Mouse (Mus musculus) ovary, postnatal 14 days (tissue): Measurements from ENCODE around the gene Tspan32.

ENCODE experiments used
- DNase-seq: peaks from one replicate; pipeline ENCODE4 v3.0.0; 2022; ENCODE audit warnings: low spot score

The Tspan32 gene

DNA sequence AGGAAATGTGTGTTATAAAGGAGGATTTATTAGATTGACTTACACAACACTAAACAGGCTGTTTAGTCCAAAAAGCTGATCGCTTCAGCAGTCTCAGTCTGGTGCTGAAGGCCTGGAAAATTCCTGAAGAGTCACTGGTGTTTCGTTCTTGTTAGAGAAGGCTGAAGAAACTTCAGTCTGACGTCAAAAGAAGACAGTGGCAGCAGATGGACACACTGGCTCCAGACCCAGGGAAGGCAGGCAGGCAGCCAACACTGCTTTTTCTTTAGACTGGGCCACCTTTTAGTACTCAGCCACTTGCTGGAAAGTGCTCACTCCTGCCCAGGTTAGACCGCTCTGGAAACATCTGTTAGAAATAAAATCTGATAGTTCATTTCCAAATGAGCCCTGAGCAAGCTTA lies 28.7 kb downstream of the Tspan32 start:
- no peak for DNase-seq

DNA sequence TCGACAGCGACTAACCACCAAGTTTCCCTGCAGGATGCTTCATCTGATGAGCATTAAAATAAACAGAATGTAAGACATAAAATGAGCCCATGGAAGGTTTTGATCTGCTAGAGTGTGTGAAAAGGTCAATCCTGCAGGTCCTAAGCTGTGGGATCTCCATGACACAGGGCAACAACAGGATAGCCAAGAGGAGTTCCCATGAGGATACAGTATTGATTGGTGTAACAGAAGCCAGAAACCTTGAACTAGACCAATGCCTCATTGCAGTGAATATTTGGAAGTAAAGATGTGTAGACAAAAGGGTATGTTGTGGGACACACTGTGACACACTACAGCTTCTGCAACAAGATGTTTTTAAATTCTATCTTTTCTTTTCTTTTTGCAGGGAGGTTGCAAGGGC lies 29.3 kb downstream of the Tspan32 start:
- DNase-seq: no peak

DNA sequence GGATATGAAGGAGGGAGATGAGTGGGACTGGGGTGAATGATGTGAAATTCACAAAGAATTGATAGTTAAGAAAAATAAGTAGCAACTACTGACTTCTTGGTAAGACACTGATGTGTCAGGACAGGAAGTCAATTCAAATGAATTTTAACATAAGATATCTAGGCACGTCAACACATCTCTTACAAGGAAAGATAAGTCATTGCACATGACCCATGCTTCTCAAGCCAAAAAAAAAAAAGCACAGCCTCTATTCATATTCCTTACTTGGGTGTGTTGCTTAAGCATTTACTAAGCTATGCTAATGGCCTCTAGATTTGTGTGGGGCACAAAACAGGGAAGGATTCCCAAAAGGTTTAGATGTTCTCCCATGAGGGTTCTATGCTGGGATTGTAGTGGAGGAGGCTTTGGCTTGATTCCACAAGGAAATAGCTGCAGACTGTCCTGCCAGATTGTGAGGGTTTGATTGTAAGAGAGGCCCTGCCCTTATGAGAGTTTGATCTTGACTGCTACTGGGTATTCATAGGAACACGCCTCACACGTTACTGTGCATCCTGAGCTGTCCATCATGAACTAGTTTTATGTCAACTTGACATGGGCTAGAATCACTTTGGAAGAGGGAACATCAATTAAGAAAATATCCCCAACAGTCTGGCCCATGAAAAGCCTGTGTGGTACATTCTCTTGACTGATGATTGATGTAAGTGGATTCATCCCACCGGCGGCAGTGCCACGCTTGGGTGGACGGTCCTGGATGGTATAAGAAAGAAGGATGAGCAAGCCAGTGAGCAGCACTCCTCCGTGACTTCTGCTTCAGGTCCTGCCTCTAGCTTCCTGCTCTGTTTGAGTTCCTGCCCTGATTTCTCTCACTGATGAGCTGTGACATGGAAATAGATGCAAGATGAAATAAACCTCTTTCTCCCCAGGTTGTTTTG lies 29.9 kb downstream of the Tspan32 start:
- DNase-seq: no peak

DNA sequence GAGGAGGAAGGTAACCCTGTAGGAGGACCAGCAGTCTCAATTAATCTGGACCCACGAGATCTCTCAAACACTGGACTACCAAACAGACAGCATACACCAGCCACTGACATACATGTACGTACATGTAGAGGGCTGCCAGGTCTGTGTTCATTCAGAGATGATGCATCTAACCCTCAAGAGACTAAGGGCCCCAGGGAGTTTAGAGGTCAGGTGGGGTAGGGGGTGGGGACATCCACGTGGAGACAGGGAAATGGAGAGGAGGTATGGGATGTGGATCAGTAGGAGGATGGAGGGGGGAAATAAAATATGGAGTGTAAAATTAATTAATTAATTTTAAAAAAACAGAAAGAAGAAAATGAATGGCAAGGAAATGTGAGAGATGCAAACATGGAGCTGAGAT lies 31.9 kb downstream of the Tspan32 start:
- DNase-seq: no peak

DNA sequence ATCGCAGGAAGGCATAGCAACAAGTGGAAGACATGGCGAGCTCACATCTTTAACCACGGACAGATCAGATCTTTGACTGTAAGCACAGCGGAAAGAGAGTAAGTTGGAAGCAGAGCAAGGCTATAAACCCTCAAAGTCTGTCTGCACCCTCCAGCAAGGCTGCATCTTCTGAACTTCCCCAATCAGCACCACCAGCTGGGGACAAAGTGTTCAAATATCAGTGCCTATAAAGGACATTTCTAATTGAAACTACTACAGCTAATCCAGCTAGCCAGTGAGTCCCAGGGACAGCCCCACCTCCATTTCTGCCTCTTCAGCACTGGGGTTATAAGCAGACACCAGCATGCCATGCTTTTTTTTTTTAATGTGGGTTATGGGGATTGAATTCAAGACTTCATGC lies 32.5 kb downstream of the Tspan32 start:
- DNase-seq: no peak

DNA sequence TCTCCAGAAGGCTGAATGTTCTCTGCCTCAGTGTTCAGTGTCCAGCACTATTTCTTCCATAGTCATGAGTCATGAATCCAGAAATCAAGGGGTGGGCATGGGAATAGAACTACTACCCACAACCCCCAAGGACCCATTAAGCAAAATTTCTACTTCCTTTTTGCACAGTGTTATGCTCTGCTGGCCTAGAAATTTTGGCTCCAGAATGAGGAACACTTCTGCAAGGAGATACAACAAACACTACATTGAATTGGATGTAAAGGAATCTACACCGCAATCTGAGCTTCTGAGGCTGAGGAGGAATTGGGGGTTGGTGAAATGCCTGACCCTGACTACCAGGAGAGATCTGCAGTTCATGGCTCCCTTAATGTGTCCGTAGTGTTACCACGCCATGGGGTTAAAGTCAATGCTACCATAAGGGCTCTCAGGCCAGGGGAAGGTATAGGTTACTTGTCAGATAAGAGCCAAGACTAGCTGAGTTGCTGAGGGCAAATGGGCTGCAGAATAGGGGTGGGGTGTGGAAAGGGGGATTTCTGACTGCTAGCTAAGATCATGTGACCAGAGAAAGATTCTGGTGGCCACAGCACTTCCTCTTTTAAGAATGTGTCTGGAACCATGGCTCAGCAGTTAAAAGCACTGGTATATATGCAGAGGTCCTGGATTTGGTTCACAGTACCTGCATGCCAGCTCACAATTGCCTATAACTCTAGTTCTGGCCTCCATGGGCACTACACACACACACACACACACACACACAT lies 33.5 kb downstream of the Tspan32 start:
- DNase-seq: no peak

DNA sequence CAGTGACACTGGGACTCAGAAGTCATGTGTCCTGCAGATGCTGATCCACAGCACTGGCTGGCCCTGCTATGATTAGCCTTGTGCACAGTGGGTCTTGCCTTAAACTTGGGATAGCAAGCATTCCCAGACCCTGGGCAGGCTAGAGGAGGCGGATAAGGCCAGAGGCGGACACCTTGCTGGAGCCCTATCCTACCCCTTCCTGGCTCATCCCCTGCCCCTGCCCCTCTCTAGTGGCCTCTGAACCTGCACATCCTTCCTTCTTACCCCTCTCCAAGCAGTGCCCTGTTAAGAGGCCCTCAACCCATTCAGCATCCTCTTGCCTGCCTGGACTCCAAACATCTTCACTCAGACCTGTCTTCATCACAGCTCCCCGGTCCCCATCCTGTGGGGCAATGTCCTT lies 35.7 kb downstream of the Tspan32 start:
- no peak for DNase-seq

DNA sequence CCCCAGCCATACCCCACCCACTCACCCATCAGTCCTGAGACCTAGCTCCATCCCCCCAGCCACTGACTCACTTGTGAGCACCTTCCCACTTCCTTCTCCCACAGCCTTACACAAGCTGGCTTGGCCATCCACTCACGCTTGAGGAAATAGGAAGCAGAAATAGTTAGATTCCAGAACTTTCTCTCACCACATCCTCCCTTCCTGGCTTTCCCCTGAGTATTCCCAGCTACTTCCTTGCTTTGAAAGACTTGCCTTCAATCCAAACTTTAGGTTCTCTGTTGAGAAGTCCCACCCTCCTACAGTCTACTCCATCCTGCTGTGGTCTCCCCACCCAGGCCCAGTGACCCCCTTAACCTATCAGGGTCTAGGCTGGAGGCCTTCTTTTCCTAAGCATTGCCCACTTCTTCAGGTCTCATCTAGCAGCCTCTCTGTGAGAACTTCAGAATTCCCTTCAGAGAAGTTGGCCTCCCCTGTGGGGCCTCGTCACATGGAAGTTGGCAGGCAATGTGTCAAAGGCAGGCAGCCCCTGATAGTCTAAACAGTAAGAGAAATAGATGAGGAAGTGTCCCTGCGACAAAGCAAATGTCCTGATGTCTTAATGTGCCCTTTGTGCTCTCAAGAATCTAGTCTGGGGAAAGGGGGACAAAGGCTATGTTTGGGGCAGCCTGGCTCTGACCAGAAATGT lies 36.4 kb downstream of the Tspan32 start:
- DNase-seq: no peak

DNA sequence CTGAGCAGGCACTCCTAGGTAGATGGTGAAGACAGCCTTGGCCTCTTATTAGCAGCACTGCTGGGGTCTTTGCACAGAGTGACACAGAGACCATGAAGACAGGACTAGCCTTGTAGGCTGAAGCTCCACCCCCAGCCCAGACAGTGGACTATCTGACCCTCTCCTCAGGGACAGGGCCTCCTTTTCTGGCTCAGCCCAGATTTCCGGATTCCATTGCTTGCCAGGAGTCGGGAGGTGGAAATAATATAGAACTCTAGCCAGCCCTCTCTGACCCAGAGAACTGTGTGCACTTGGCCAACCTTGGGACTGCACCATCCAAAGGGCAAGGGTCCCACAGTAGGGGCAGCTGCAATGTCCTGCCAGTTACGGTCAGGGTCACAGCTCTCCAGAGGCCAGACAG lies 37.2 kb downstream of the Tspan32 start:
- no peak for DNase-seq

DNA sequence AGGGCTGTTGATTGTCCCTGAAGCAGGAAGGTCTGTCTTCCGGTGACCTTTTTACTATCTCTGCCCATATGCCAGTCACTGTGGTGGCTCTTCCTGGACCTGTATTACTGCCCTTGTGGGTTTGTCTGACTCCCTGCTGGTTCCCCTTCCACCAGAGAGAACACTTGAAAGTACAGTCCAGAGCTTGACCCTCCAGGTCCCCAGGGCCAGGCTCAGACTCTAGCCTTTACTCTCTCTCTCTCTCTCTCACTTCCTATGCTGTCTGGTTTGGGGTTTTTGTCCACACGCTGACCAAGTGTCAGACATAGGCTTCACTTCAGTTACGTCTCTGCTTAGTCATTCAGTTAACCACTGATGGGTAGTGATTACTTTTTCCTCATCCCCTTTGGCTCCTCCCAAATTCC lies 38.1 kb downstream of the Tspan32 start:
- DNase-seq: no peak

DNA sequence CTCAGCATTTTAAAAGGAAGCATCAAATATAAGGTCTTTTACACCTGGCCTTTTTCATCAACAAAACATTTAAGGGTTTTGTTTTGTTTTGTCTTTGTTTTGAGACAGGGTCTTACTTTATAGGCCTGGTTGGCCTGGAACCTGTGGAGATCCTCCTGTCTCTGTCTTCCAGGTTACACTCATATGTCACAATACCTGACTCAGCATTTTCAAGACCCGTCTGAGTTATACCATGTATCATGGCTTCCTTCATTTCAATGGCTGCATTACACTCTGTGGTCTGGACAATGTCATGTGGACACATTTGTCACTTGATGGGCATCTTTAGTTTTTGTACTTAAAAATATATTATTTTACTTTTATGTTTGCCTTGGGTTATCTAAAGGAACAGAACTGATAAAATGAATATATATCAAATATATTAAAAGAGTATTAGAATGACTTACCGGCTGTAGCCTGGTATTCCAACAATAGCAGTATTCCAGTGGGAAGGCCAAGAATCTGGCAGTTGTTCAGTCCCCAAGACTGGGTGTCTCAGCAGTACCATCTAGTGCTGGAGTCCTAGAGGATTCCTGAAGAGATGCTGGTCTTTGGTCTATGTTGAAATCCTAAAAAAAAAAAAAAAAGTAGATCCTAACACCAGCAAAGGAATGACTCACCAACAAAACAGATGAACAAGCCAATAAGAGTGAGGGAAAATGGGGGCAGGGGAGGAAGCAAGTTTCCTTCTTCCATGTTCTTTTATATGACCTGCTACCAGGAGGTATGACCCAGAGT lies 39.4 kb downstream of the Tspan32 start:
- DNase-seq: no peak

DNA sequence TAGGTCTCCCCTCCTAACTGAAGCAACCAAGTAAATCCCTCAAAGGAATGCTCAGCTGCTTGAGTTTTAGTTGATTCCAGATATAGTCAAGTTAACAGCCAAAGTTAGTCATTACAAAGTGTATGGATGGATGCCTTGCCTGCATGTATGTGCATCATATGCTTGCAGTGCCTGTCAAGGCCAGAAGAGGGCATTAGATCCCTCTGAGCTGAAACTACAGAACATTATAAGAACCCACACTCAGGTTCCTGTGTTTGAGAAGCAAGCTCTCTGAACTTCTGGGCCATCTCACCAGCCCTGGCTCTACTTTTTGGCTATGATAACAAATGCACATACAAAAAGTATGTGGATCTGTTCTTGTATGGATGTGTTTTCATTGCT lies 40.0 kb downstream of the Tspan32 start:
- DNase-seq: no peak

DNA sequence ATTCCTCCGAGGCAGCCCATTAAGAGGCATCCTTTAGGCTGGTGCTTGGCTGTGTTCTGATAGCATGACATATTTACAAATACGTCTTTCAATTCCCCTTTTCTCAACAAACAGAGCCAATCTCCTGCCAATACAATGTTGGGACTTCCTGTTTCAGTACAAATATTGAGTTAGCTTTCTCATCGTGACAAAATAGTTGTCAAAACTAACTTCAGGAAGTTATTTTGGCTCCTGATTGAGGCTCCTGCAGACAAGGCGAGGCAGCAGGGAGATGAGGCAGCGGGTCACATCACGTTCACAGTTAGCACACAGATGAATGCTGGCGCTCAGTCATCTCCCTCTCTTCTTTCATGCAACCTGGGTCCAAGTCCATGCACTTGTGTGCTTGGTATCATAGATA lies 41.5 kb downstream of the Tspan32 start:
- no peak for DNase-seq

DNA sequence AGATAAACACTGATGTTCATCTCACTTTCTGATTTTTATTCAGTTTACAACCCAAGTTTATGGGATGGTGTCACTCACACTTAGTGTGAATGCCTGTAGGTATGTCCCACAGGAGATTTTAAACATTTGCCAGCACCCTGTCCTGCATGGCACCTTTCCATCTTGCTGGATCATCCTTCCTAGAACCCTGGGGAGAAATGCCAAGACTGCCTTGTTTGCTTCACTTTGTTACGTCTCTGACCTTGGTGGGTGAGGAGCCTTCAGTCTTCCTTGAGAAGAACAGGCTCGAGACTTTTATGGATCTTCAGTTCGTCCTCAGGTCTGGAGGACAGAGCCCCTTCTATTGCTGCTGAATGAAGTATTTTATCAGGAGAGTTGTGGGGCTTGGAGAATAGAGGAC lies 44.5 kb downstream of the Tspan32 start:
- DNase-seq: no peak

DNA sequence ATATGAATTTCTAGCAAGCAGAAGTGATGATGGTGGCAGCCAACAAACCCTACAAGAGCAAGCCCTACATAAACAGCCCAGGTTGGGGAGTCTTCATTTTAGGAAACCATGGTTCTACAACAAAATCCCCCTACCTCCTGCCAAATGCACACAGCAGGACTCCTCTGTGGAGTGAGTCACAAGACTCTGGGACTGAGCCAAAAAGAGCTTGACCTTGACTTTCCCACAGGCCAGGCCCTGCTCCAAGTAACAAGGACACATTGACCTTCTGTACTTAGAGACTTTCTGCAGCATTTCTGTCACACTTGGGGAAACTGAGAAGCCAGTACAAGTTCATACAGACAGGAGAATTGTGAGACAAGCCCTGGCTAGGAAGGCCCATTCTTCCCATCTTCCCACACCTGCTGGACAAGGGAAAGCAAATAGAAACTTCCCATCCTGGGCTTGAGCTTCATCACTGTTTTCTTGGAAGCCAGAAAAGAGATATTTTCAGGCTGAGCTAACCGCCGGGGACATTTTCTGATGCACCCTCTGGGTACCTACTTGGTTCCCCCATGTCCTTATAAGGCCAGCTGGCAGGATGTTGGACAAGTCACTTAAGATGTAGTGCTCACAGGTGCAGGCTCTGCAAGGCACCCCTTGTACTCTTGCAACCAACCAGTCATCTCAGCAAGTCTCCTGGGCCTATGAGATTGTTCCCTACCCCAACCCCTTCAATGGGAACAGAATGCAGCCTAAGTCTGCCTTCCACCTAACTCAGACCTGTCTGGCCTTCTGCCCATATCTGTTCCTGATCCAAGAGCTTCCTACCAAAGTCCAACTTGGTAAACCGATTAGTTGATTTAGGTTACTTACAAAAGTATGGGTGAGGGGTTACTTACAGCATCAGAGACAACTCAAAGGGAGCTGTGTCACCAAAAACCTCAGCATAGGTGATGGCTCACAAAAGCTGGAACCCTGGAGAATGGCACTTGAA lies 45.3 kb downstream of the Tspan32 start:
- DNase-seq: no peak

DNA sequence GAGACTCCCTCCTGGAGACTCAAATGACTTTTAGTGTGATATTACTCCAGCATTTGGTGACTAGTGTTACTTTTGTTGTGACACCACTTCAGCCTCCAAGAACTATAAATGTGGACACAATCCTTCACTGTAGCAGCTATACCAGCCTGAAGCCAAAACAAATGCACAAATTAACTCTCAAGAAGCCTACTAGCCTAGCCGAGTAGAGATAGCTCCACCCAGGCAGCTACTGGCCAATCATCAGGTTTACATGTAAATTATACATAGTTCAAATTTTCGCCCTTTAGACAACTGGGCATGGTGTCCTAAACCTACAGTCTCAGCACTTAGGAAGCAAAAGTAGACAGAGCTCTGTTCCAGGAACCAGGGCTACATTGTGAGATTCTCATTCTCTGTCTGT lies 46.5 kb downstream of the Tspan32 start:
- no peak for DNase-seq

DNA sequence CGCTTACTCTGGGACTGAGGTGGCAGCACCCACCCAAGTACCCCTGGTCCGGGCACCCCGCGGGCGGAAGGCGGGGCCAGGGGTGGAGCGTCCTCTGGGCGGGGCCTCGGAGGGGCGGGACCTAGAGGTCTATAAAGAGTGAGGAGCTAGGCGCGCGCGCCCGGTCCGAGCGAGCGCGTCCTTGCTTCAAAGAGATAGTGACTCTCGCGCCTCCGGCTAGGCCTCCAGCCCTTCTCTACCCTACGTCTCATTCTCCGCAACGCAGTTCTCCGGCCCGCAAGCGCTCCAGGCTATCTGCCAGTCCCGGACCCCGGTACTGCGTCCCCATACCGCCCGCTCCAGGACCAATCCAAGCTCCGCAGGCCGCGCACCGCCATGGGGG lies 47.8 kb downstream of the Tspan32 start, which contains the start of gene Cd81:
TSS of gene Cd81 (plus strand) at position 114 of the 382 bp plus-strand sequence.
- DNase-seq: peak; percentile 93

DNA sequence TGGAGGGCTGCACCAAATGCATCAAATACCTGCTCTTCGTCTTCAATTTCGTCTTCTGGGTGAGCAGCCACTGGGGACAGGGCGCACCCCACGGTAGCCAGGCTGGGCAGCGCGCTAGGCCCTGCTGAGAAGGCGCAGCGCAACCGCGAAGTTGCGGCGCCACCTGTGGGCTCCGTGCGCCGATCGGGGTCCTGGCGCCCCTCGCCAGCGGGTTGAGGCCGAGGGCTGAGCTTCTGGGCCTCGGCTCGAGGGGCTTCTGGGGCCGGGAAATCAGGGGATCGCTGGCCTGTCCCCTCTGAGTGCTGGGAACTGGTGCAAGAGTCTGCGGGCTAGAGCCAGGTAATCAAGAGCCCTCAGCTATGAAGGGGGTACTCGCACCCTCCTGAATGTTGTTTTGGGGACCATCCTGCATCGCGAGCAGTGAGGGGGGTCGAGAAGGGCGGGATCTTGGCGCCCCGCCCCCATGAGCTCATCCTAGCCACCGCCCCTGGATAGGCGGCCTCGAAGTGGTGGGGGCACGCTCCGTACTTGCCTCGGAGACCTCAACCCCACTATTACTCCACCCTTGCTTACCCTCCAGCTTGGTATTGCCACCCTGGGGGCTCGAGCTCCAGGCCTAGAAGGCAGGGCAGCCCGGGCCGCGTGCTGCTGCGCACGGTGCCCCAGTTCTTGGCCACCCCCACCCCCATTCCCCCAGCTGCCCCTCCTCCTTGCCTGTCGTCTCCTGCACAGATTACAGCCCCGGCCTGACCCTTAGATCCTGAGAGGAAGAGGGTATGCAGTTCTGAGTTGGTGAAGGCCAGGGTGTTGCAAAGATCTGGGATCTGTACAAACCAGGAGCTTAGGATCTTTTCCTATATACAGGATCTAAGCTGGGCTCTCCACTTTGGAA lies 48.4 kb downstream of the Tspan32 start:
- peak; percentile 57 for DNase-seq

DNA sequence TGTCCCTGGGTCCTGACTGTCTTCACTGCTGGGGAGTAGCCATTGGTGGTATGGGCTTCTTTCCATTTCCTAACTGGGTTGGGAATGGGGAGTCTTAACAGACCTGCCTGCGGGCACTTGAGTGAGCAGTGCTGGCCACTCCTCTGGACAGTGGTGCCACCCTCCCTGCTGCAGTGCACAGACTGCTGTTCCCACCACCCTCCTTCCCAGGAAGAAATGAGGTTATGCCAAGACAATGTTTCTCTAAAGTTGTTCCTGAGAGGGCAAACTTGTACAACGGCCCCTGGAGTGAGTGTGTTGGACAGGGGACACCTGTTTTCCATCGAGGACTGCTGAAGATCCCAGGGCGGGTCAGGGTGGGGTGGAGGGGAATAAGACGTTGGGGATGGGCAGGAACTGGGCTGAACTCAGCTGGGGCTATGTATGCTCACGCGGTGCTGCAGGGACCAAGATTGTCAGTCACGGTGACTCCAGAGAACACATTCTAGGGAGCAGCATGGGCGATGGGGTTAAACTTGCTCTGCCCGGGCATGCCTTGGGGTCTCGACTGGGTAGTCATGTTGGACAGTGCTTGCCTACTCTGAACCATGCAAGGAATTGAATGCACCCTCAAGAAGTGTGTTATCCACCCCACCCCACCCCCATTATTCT lies 49.2 kb downstream of the Tspan32 start:
- no peak for DNase-seq
